Comparison of ENCODE assay signal across 9 mouse cellular contexts in the genomic region with DNA sequence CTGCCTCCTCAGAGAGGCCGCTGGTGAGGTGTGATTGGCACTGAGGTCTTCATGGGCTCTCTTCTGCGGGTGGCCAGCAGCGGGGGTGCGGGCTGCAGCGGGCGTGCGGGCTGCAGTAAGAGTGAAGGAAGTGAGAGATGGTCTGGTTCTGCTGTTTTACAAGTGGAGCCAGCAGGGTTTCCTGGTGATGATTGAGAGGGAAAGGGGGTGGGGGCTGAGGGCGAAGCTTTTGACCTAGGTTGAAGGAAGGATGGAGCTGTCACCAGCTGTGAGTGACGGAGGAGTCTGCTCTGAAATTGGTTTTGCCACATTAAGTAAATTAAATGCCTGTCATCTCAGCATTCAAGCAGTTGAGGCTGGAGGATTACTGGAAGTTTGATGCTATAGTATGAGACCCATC. TPM values are rescaled to one million over a fixed set of nuclear protein-coding genes. Genes with fewer than 3 reads are reported as not detected.
DNase-seq lines count a peak whose midpoint lies in the region; ATAC-seq and TF ChIP-seq lines count a peak whose summit lies in the region.
"Had no signal": no experiment of that assay in that cellular context is flagged by ENCODE, and none has a peak within 500 bp of the region (broad histone marks: within the 10 kb centered on the region; RNA-seq: fewer than 3 reads in every experiment).

No protein-coding gene starts in this region.

- H3K36me3 ChIP-seq in heart, embryonic 12.5 days = peaks cover 51% of the 10 kb centered on the region
- no peaks in the 10 kb centered on the region for H3K36me3 ChIP-seq in liver, adult 2 months (ENCODE audit: control insufficient read depth, insufficient read depth, low read length)
- peaks cover 62% of the 10 kb centered on the region for H3K36me3 ChIP-seq in embryonic facial prominence, embryonic 13.5 days
- peaks cover 46% of the 10 kb centered on the region for H3K36me3 ChIP-seq in liver, embryonic 13.5 days

- H3K4me2 ChIP-seq in heart, embryonic 12.5 days = peak overlapping the region; percentile 9; the same call in 1 of the 2 replicates
- no peak overlapping the region for H3K4me2 ChIP-seq in embryonic facial prominence, embryonic 13.5 days
- H3K4me2 ChIP-seq in liver, embryonic 13.5 days = peak overlapping the region; percentile 39; the same call in 1 of the 2 replicates
- H3K4me2 ChIP-seq: limb, embryonic 15.5 days had no signal

- peaks cover 27% of the 10 kb centered on the region for H3K4me1 ChIP-seq in heart, embryonic 12.5 days (replicated peaks)
- no peaks in the 10 kb centered on the region for H3K4me1 ChIP-seq in liver, adult 2 months (ENCODE audit: control insufficient read depth, insufficient read depth, low read length)
- H3K4me1 ChIP-seq in embryonic facial prominence, embryonic 13.5 days = peaks cover 17% of the 10 kb centered on the region
- peaks cover 50% of the 10 kb centered on the region for H3K4me1 ChIP-seq in liver, embryonic 13.5 days (replicated peaks)

- no peak for ATAC-seq in heart, embryonic 12.5 days (ENCODE audit: insufficient number of reproducible peaks, low FRiP score)
- no peak for ATAC-seq in embryonic facial prominence, embryonic 13.5 days (ENCODE audit: insufficient number of reproducible peaks, insufficient read depth, low FRiP score, low TSS enrichment, low read depth)
- ATAC-seq in liver, embryonic 13.5 days (ENCODE audit: low read depth) = no peak
- ATAC-seq in megakaryocyte-erythroid progenitor cell, adult 5-6 weeks (replicated peaks; ENCODE audit: low FRiP score, low TSS enrichment, poor library complexity, severe bottlenecking) = no peak

- no peaks in the 10 kb centered on the region for H3K79me2 ChIP-seq in liver, adult 2 months (ENCODE audit: control insufficient read depth, insufficient read depth, low read length)

- no peak for DNase-seq in heart, adult 9 months (ENCODE audit: low spot score in 2 of 2)
- DNase-seq in liver, adult 2 months (ENCODE audit: extremely low read depth, low read depth, low spot score) = no peak
- DNase-seq in liver = no peak
- no peak for DNase-seq in liver, embryonic 13.5 days
- no peak for DNase-seq in ovary, postnatal 14 days (ENCODE audit: low spot score)

- H3K4me3 ChIP-seq in heart, embryonic 12.5 days = no peak overlapping the region
- H3K4me3 ChIP-seq in liver, adult 2 months (ENCODE audit: insufficient read depth, low read depth, low read length) = no peak overlapping the region
- no peak overlapping the region for H3K4me3 ChIP-seq in embryonic facial prominence, embryonic 13.5 days
- H3K4me3 ChIP-seq in liver, embryonic 13.5 days (replicated peaks) = no peak overlapping the region
- H3K4me3 ChIP-seq: limb, embryonic 15.5 days had no signal

- WGBS in heart, embryonic 12.5 days = 32% methylated on average over 9 of the region's 9 CpGs
- WGBS in liver, adult 2 months = 80% methylated on average over 9 of the region's 9 CpGs
- 49% methylated on average over 9 of the region's 9 CpGs for WGBS in embryonic facial prominence, embryonic 13.5 days
- WGBS in liver, embryonic 13.5 days (ENCODE audit: insufficient replicate concordance) = 36% methylated on average over 9 of the region's 9 CpGs

- no peak for TF ChIP-seq CTCF in liver, adult 2 months (IDR thresholded peaks at IDR 0.05; ENCODE audit: low read depth, low read length)

- no peak for TF ChIP-seq POLR2A in liver, adult 2 months (IDR thresholded peaks at IDR 0.05; ENCODE audit: extremely low read depth, insufficient read depth, low read length)

- no peaks in the 10 kb centered on the region for H3K9me3 ChIP-seq in heart, embryonic 12.5 days (replicated peaks)
- H3K9me3 ChIP-seq in embryonic facial prominence, embryonic 13.5 days = no peaks in the 10 kb centered on the region
- no peaks in the 10 kb centered on the region for H3K9me3 ChIP-seq in liver, embryonic 13.5 days (replicated peaks)
- H3K9me3 ChIP-seq: limb, embryonic 15.5 days had no signal

- no peak overlapping the region for H3K9ac ChIP-seq in heart, embryonic 12.5 days
- no peak overlapping the region for H3K9ac ChIP-seq in liver, adult 2 months (ENCODE audit: low read depth, low read length)
- 0 out of 2 replicates have a peak overlapping the region, but pooled peaks have one; percentile 11 for H3K9ac ChIP-seq in embryonic facial prominence, embryonic 13.5 days
- H3K9ac ChIP-seq in liver, embryonic 13.5 days = peak overlapping the region; percentile 34
- H3K9ac ChIP-seq: limb, embryonic 15.5 days had no signal

- peak overlapping the region; percentile 65 for H3K27ac ChIP-seq in heart, embryonic 12.5 days (ENCODE audit: poor library complexity, severe bottlenecking)
- 0 out of 2 replicates have a peak overlapping the region, but pooled peaks have one; percentile 2 for H3K27ac ChIP-seq in liver, adult 2 months (replicated peaks; ENCODE audit: insufficient read depth, low read depth, low read length)
- H3K27ac ChIP-seq in embryonic facial prominence, embryonic 13.5 days = no peak overlapping the region
- H3K27ac ChIP-seq in liver, embryonic 13.5 days = peak overlapping the region; percentile 66
- H3K27ac ChIP-seq: limb, embryonic 15.5 days had no signal

- no peaks in the 10 kb centered on the region for H3K27me3 ChIP-seq in heart, embryonic 12.5 days (replicated peaks)
- no peaks in the 10 kb centered on the region for H3K27me3 ChIP-seq in liver, adult 2 months (ENCODE audit: control insufficient read depth, insufficient read depth, low read length)
- H3K27me3 ChIP-seq in embryonic facial prominence, embryonic 13.5 days = no peaks in the 10 kb centered on the region
- no peaks in the 10 kb centered on the region for H3K27me3 ChIP-seq in liver, embryonic 13.5 days
- H3K27me3 ChIP-seq: limb, embryonic 15.5 days had no signal

RNA-seq across cellular contexts. Expression of a gene that starts 7.8 kb away (rescaled TPM):
- 14.1 and 15.7 TPM in 2 replicates for polyA plus RNA-seq in heart, embryonic 12.5 days (2016; fragmentation: Nextera tagmentation; extraction: Ambion mirVana)
- 12.8 and 17.1 TPM in 2 replicates for total RNA-seq in liver, adult 2 months (2014; rRNA removed)
- polyA plus RNA-seq in liver, adult 2 months (2012; rRNA removed) = 33.0 and 39.1 TPM in 2 replicates
- 13.8 and 15.3 TPM in 2 replicates for polyA plus RNA-seq in embryonic facial prominence, embryonic 13.5 days (2015; fragmentation: Nextera tagmentation; extraction: Ambion mirVana)
- 4.5 and 5.8 TPM in 2 replicates for polyA plus RNA-seq in liver, embryonic 13.5 days (2015; fragmentation: Nextera tagmentation; extraction: Ambion mirVana)
- 37.3 and 41.8 TPM in 2 replicates for total RNA-seq in megakaryocyte-erythroid progenitor cell, adult 5-6 weeks (2014; fragmentation: Nextera tagmentation)
- total RNA-seq in megakaryocyte-erythroid progenitor cell, adult 5-6 weeks (2017) = 9.4 and 27.2 TPM in 2 replicates

RNA-seq across cellular contexts. Expression of a gene that starts 13.9 kb away (rescaled TPM):
- 48.7 and 52.1 TPM in 2 replicates for polyA plus RNA-seq in heart, embryonic 12.5 days (2016; fragmentation: Nextera tagmentation; extraction: Ambion mirVana)
- total RNA-seq in liver, adult 2 months (2014; rRNA removed) = 9.3 and 10.1 TPM in 2 replicates
- polyA plus RNA-seq in liver, adult 2 months (2012; rRNA removed) = 26.6 and 29.4 TPM in 2 replicates
- 91.6 and 92.4 TPM in 2 replicates for polyA plus RNA-seq in embryonic facial prominence, embryonic 13.5 days (2015; fragmentation: Nextera tagmentation; extraction: Ambion mirVana)
- 26.3 and 29.9 TPM in 2 replicates for polyA plus RNA-seq in liver, embryonic 13.5 days (2015; fragmentation: Nextera tagmentation; extraction: Ambion mirVana)
- 39.8 and 56.2 TPM in 2 replicates for total RNA-seq in megakaryocyte-erythroid progenitor cell, adult 5-6 weeks (2014; fragmentation: Nextera tagmentation)
- total RNA-seq in megakaryocyte-erythroid progenitor cell, adult 5-6 weeks (2017) = 17.8 and 19.8 TPM in 2 replicates

RNA-seq across cellular contexts. Expression of a gene that starts 14.8 kb away (rescaled TPM):
- polyA plus RNA-seq in heart, embryonic 12.5 days (2016; fragmentation: Nextera tagmentation; extraction: Ambion mirVana) = 127 and 130 TPM in 2 replicates
- total RNA-seq in liver, adult 2 months (2014; rRNA removed) = 28.5 and 34.8 TPM in 2 replicates
- polyA plus RNA-seq in liver, adult 2 months (2012; rRNA removed) = 45.7 and 62.8 TPM in 2 replicates
- polyA plus RNA-seq in embryonic facial prominence, embryonic 13.5 days (2015; fragmentation: Nextera tagmentation; extraction: Ambion mirVana) = 137 and 151 TPM in 2 replicates
- polyA plus RNA-seq in liver, embryonic 13.5 days (2015; fragmentation: Nextera tagmentation; extraction: Ambion mirVana) = 68.4 and 92.3 TPM in 2 replicates
- total RNA-seq in megakaryocyte-erythroid progenitor cell, adult 5-6 weeks (2014; fragmentation: Nextera tagmentation) = 286 and 398 TPM in 2 replicates
- total RNA-seq in megakaryocyte-erythroid progenitor cell, adult 5-6 weeks (2017) = 253 and 302 TPM in 2 replicates

RNA-seq across cellular contexts. Expression of a gene that starts 35.5 kb away (rescaled TPM):
- polyA plus RNA-seq in heart, embryonic 12.5 days (2016; fragmentation: Nextera tagmentation; extraction: Ambion mirVana) = 224 and 234 TPM in 2 replicates
- total RNA-seq in liver, adult 2 months (2014; rRNA removed) = 0.94 and 1.6 TPM in 2 replicates
- polyA plus RNA-seq in liver, adult 2 months (2012; rRNA removed) = 1.1 and 2.3 TPM in 2 replicates
- polyA plus RNA-seq in embryonic facial prominence, embryonic 13.5 days (2015; fragmentation: Nextera tagmentation; extraction: Ambion mirVana) = 3.7 and 5.4 TPM in 2 replicates
- 2.7 and 2.9 TPM in 2 replicates for polyA plus RNA-seq in liver, embryonic 13.5 days (2015; fragmentation: Nextera tagmentation; extraction: Ambion mirVana)
- total RNA-seq in megakaryocyte-erythroid progenitor cell, adult 5-6 weeks (2014; fragmentation: Nextera tagmentation) = 4.9 TPM in 1 of 2 replicates, not detected in the other
- 0.04 and 4.9 TPM in 2 replicates for total RNA-seq in megakaryocyte-erythroid progenitor cell, adult 5-6 weeks (2017)

RNA-seq across cellular contexts. Expression of a gene that starts 42.5 kb away (rescaled TPM):
- polyA plus RNA-seq in heart, embryonic 12.5 days (2016; fragmentation: Nextera tagmentation; extraction: Ambion mirVana) = 0.34 and 0.44 TPM in 2 replicates
- total RNA-seq in liver, adult 2 months (2014; rRNA removed) = 3.1 and 4.6 TPM in 2 replicates
- polyA plus RNA-seq in liver, adult 2 months (2012; rRNA removed) = 6.7 and 7.3 TPM in 2 replicates
- polyA plus RNA-seq in embryonic facial prominence, embryonic 13.5 days (2015; fragmentation: Nextera tagmentation; extraction: Ambion mirVana) = 0.91 and 0.92 TPM in 2 replicates
- 0.14 and 0.16 TPM in 2 replicates for polyA plus RNA-seq in liver, embryonic 13.5 days (2015; fragmentation: Nextera tagmentation; extraction: Ambion mirVana)
- 3.4 and 4.4 TPM in 2 replicates for total RNA-seq in megakaryocyte-erythroid progenitor cell, adult 5-6 weeks (2014; fragmentation: Nextera tagmentation)
- 3.1 and 3.7 TPM in 2 replicates for total RNA-seq in megakaryocyte-erythroid progenitor cell, adult 5-6 weeks (2017)

Comparison
In these comparisons a context has a peak if more than half of its experiments do, and no peak if none do; other contexts are left out.
1. H3K9ac ChIP-seq: peak in embryonic facial prominence, embryonic 13.5 days (single experiment) and liver, embryonic 13.5 days (single experiment); none in heart, embryonic 12.5 days (single experiment) and liver, adult 2 months (single experiment).